Mouse (Mus musculus): ENCODE results near the gene Gm20458. TPM values are rescaled to one million over a fixed set of nuclear protein-coding genes. Genes with fewer than 3 reads are reported as not detected.

Gm20458 gene
- total and polyA plus RNA-seq, 2 experiments = 0.46 to 14.2 TPM

DNA sequence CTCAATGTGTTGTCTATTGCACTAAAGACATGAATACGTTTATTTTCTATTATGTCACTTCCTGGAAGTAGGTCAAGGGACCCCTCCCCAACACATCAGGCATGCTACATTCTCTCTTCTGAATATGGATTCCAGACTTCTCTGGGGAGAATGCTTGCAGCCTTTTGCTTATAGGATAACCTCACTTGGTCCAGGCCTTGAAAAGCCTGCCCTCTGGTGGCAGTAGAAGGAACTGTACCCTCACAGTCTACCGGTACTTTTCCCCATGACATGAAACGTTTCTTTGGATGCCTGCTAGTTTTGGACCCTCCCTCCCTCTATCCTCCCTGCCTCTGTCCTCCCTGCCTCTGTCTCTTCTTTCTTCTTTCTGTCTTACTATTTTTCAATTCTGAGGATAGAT is 70.4 kb downstream of the Gm20458 start:
- no peaks in the 10 kb centered on the region for H3K79me2 ChIP-seq (ENCODE audit: control insufficient read depth, insufficient read depth, low read length)
- H3K27ac ChIP-seq (replicated peaks; ENCODE audit: insufficient read depth, low read depth, low read length) = no peak overlapping the region
- DNase-seq (ENCODE audit: extremely low read depth, low read depth, low spot score) = peak; percentile 36
- no peaks in the 10 kb centered on the region for H3K27me3 ChIP-seq (ENCODE audit: control insufficient read depth, insufficient read depth, low read length)
- TF ChIP-seq POLR2A (IDR thresholded peaks at IDR 0.05; ENCODE audit: extremely low read depth, insufficient read depth, low read length) (no peak), CTCF (IDR thresholded peaks at IDR 0.05; ENCODE audit: low read depth, low read length) (peak; percentile 64; the same call in 1 of the 2 replicates)
- no peak overlapping the region for H3K4me3 ChIP-seq (ENCODE audit: insufficient read depth, low read depth, low read length)
- no peaks in the 10 kb centered on the region for H3K4me1 ChIP-seq (ENCODE audit: control insufficient read depth, insufficient read depth, low read length)
- no peak overlapping the region for H3K9ac ChIP-seq (ENCODE audit: low read depth, low read length)
- H3K36me3 ChIP-seq (ENCODE audit: control insufficient read depth, insufficient read depth, low read length) = no peaks in the 10 kb centered on the region
- WGBS = 6% methylated on average over 3 of the region's 3 CpGs

DNA sequence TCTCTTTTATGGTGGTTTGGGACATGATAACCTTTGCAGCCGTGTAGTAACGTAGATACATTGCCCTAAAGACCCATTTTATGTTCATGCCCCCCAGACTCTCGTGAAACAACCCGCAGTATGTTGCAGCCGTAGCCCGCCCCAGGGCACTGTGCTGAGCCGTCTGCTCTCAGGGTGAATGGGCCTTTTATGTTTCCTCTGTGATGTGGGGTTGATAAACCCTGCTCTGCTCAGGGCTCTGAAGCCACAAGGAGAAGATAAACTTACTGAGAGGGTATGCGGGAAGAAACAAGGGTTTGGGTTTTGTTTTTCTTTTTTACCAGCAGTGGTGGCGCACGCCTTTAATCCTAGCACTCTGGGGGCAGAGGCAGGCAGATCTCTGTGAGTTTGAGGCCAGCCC is 73.5 kb downstream of the Gm20458 start:
- H3K27me3 ChIP-seq (ENCODE audit: control insufficient read depth, insufficient read depth, low read length) = no peaks in the 10 kb centered on the region
- no peaks in the 10 kb centered on the region for H3K79me2 ChIP-seq (ENCODE audit: control insufficient read depth, insufficient read depth, low read length)
- H3K9ac ChIP-seq (ENCODE audit: low read depth, low read length) = no peak overlapping the region
- H3K27ac ChIP-seq (replicated peaks; ENCODE audit: insufficient read depth, low read depth, low read length) = no peak overlapping the region
- DNase-seq (ENCODE audit: extremely low read depth, low read depth, low spot score) = no peak
- no peak for TF ChIP-seq CTCF (IDR thresholded peaks at IDR 0.05; ENCODE audit: low read depth, low read length)
- H3K4me1 ChIP-seq (ENCODE audit: control insufficient read depth, insufficient read depth, low read length) = no peaks in the 10 kb centered on the region
- H3K4me3 ChIP-seq (ENCODE audit: insufficient read depth, low read depth, low read length) = no peak overlapping the region
- 85% methylated on average over 10 of the region's 10 CpGs for WGBS
- H3K36me3 ChIP-seq (ENCODE audit: control insufficient read depth, insufficient read depth, low read length) = no peaks in the 10 kb centered on the region

DNA sequence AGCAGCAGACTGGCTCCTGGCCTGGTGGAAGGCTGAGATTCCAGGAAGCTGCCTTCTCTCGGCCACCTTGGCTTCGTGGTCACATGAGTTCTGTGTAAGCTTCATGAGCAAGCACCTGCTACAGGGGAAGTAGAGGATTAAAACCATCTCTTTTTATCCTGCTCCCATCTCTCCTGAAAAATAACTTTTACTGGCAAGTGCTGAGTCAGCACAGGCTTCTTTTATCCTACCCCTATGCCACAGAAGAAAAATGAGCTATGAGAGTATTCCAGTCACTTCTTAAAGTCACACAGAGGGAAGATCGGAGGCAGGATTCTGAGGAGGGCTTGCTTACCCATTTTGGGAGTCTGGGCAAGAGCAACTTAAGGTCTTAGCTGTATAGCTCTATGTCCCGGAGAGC is 76.2 kb downstream of the Gm20458 start:
- Histone ChIP-seq H3K27me3 (ENCODE audit: control insufficient read depth, insufficient read depth, low read length) (peaks cover 5% of the 10 kb centered on the region; the same call in 1 of the 2 replicates), H3K79me2 (ENCODE audit: control insufficient read depth, insufficient read depth, low read length) (no peaks in the 10 kb centered on the region), H3K36me3 (ENCODE audit: control insufficient read depth, insufficient read depth, low read length) (no peaks in the 10 kb centered on the region), H3K9ac (ENCODE audit: low read depth, low read length) (no peak overlapping the region), H3K4me1 (ENCODE audit: control insufficient read depth, insufficient read depth, low read length) (no peaks in the 10 kb centered on the region), H3K4me3 (ENCODE audit: insufficient read depth, low read depth, low read length) (no peak overlapping the region), H3K27ac (replicated peaks; ENCODE audit: insufficient read depth, low read depth, low read length) (no peak overlapping the region)
- DNase-seq (ENCODE audit: extremely low read depth, low read depth, low spot score) = no peak
- WGBS = 79% methylated on average over 4 of the region's 4 CpGs
- TF ChIP-seq POLR2A (IDR thresholded peaks at IDR 0.05; ENCODE audit: extremely low read depth, insufficient read depth, low read length) (no peak), CTCF (IDR thresholded peaks at IDR 0.05; ENCODE audit: low read depth, low read length) (no peak)

Other genes starting within 250 kb of the Gm20458 start
- gene Wfdc15b, start 239.3 kb upstream of the Gm20458 start, total RNA-seq (2014; rRNA removed) = 0.28 TPM in 1 of 2 replicates, not detected in the other
- 0.24 TPM in 1 of 2 replicates, not detected in the other for gene Wfdc15b, start 239.3 kb upstream of the Gm20458 start, polyA plus RNA-seq (2012; rRNA removed)
- not detected in 2 replicates for gene Svs2, start 222.5 kb upstream of the Gm20458 start, total RNA-seq (2014; rRNA removed)
- not detected in 2 replicates for gene Svs2, start 222.5 kb upstream of the Gm20458 start, polyA plus RNA-seq (2012; rRNA removed)
- gene Svs3b, start 204.3 kb upstream of the Gm20458 start, total RNA-seq (2014; rRNA removed) = not detected in 2 replicates
- gene Svs3b, start 204.3 kb upstream of the Gm20458 start, polyA plus RNA-seq (2012; rRNA removed) = not detected in 2 replicates
- gene Svs4, start 182.5 kb upstream of the Gm20458 start, total RNA-seq (2014; rRNA removed) = not detected in 2 replicates
- gene Svs4, start 182.5 kb upstream of the Gm20458 start, polyA plus RNA-seq (2012; rRNA removed) = not detected in 2 replicates
- gene Svs3a, start 171.7 kb upstream of the Gm20458 start, total RNA-seq (2014; rRNA removed) = not detected in 2 replicates
- not detected in 2 replicates for gene Svs3a, start 171.7 kb upstream of the Gm20458 start, polyA plus RNA-seq (2012; rRNA removed)
- not detected in 2 replicates for gene Svs6, start 144.2 kb upstream of the Gm20458 start, total RNA-seq (2014; rRNA removed)
- gene Svs6, start 144.2 kb upstream of the Gm20458 start, polyA plus RNA-seq (2012; rRNA removed) = not detected in 2 replicates
- not detected in 2 replicates for gene Svs5, start 128.2 kb upstream of the Gm20458 start, total RNA-seq (2014; rRNA removed)
- not detected in 2 replicates for gene Svs5, start 128.2 kb upstream of the Gm20458 start, polyA plus RNA-seq (2012; rRNA removed)
- 0.94 and 1.4 TPM in 2 replicates for gene Slpi, start 71.9 kb upstream of the Gm20458 start, total RNA-seq (2014; rRNA removed)
- gene Slpi, start 71.9 kb upstream of the Gm20458 start, polyA plus RNA-seq (2012; rRNA removed) = 4.5 and 5.7 TPM in 2 replicates
- 0.18 and 0.20 TPM in 2 replicates for gene Rbpjl, start 57.8 kb upstream of the Gm20458 start, total RNA-seq (2014; rRNA removed)
- gene Rbpjl, start 57.8 kb upstream of the Gm20458 start, polyA plus RNA-seq (2012; rRNA removed) = not detected in 2 replicates
- 0.07 and 0.09 TPM in 2 replicates for gene Matn4, start 55.8 kb upstream of the Gm20458 start, total RNA-seq (2014; rRNA removed)
- 0.04 and 0.05 TPM in 2 replicates for gene Matn4, start 55.8 kb upstream of the Gm20458 start, polyA plus RNA-seq (2012; rRNA removed)
- 511 and 573 TPM in 2 replicates for gene Sdc4, start 17.1 kb upstream of the Gm20458 start, total RNA-seq (2014; rRNA removed)
- gene Sdc4, start 17.1 kb upstream of the Gm20458 start, polyA plus RNA-seq (2012; rRNA removed) = 178 and 182 TPM in 2 replicates
- gene Sys1, start 4.0 kb upstream of the Gm20458 start, total RNA-seq (2014; rRNA removed) = 33.7 and 40.9 TPM in 2 replicates
- gene Sys1, start 4.0 kb upstream of the Gm20458 start, polyA plus RNA-seq (2012; rRNA removed) = 145 and 157 TPM in 2 replicates
- not detected in 2 replicates for gene Trp53tg5, start 12.8 kb downstream of the Gm20458 start, total RNA-seq (2014; rRNA removed)
- gene Trp53tg5, start 12.8 kb downstream of the Gm20458 start, polyA plus RNA-seq (2012; rRNA removed) = not detected in 2 replicates
- 8.1 and 10.1 TPM in 2 replicates for gene Dbndd2, start 25.1 kb downstream of the Gm20458 start, total RNA-seq (2014; rRNA removed)
- gene Dbndd2, start 25.1 kb downstream of the Gm20458 start, polyA plus RNA-seq (2012; rRNA removed) = 7.6 and 9.5 TPM in 2 replicates
- 7.5 and 14.2 TPM in 2 replicates for gene Pigt, start 36.6 kb downstream of the Gm20458 start, total RNA-seq (2014; rRNA removed)
- 56.7 and 63.7 TPM in 2 replicates for gene Pigt, start 36.6 kb downstream of the Gm20458 start, polyA plus RNA-seq (2012; rRNA removed)
- gene Wfdc2, start 101.4 kb downstream of the Gm20458 start, total RNA-seq (2014; rRNA removed) = 4.6 and 8.5 TPM in 2 replicates
- gene Wfdc2, start 101.4 kb downstream of the Gm20458 start, polyA plus RNA-seq (2012; rRNA removed) = 9.9 and 18.9 TPM in 2 replicates
- gene Spint3, start 112.5 kb downstream of the Gm20458 start, total RNA-seq (2014; rRNA removed) = not detected in 2 replicates
- not detected in 2 replicates for gene Spint3, start 112.5 kb downstream of the Gm20458 start, polyA plus RNA-seq (2012; rRNA removed)
- gene Wfdc6a, start 124.5 kb downstream of the Gm20458 start, total RNA-seq (2014; rRNA removed) = not detected in 2 replicates
- gene Wfdc6a, start 124.5 kb downstream of the Gm20458 start, polyA plus RNA-seq (2012; rRNA removed) = 0.11 TPM in 1 of 2 replicates, not detected in the other
- gene Eppin, start 132.6 kb downstream of the Gm20458 start, total RNA-seq (2014; rRNA removed) = not detected in 2 replicates
- not detected in 2 replicates for gene Eppin, start 132.6 kb downstream of the Gm20458 start, polyA plus RNA-seq (2012; rRNA removed)
- gene Wfdc6b, start 152.6 kb downstream of the Gm20458 start, total RNA-seq (2014; rRNA removed) = not detected in 2 replicates
- gene Wfdc6b, start 152.6 kb downstream of the Gm20458 start, polyA plus RNA-seq (2012; rRNA removed) = not detected in 2 replicates
- not detected in 2 replicates for gene Wfdc8, start 152.7 kb downstream of the Gm20458 start, total RNA-seq (2014; rRNA removed)
- not detected in 2 replicates for gene Wfdc8, start 152.7 kb downstream of the Gm20458 start, polyA plus RNA-seq (2012; rRNA removed)
- not detected in 2 replicates for gene Wfdc16, start 177.8 kb downstream of the Gm20458 start, total RNA-seq (2014; rRNA removed)
- 0.07 TPM in 1 of 2 replicates, not detected in the other for gene Wfdc16, start 177.8 kb downstream of the Gm20458 start, polyA plus RNA-seq (2012; rRNA removed)
- gene Wfdc10, start 195.1 kb downstream of the Gm20458 start, total RNA-seq (2014; rRNA removed) = not detected in 2 replicates
- not detected in 2 replicates for gene Wfdc10, start 195.1 kb downstream of the Gm20458 start, polyA plus RNA-seq (2012; rRNA removed)
- not detected in 2 replicates for gene Wfdc9, start 195.6 kb downstream of the Gm20458 start, total RNA-seq (2014; rRNA removed)
- not detected in 2 replicates for gene Wfdc9, start 195.6 kb downstream of the Gm20458 start, polyA plus RNA-seq (2012; rRNA removed)
- gene Wfdc11, start 213.1 kb downstream of the Gm20458 start, total RNA-seq (2014; rRNA removed) = not detected in 2 replicates
- gene Wfdc11, start 213.1 kb downstream of the Gm20458 start, polyA plus RNA-seq (2012; rRNA removed) = not detected in 2 replicates
- gene Wfdc13, start 224.1 kb downstream of the Gm20458 start, total RNA-seq (2014; rRNA removed) = not detected in 2 replicates
- gene Wfdc13, start 224.1 kb downstream of the Gm20458 start, polyA plus RNA-seq (2012; rRNA removed) = not detected in 2 replicates
- not detected in 2 replicates for gene Spint4, start 237.5 kb downstream of the Gm20458 start, total RNA-seq (2014; rRNA removed)
- gene Spint4, start 237.5 kb downstream of the Gm20458 start, polyA plus RNA-seq (2012; rRNA removed) = not detected in 2 replicates